Mouse (Mus musculus) stomach, embryonic 15.5 days (tissue): ENCODE measurements around the gene Kctd3. TPM values are rescaled to one million over a fixed set of nuclear protein-coding genes. Genes with fewer than 3 reads are reported as not detected.
A peak's percentile ranks its signal among the peaks of the same experiment; 100 is the strongest.
"Not testable (repeated sequence)": the region's sequence is repeated elsewhere in the genome, so short reads cannot be mapped to it uniquely, and the experiment has no call there.

Source experiments
- ATAC-seq: fragments of 200-750 bp; cut with Nextera tagmentation; 2 replicates; pipeline ENCODE4 v1.8.0; 2017; ENCODE audit warnings: low read depth, moderate number of reproducible peaks, moderate TSS enrichment; ENCODE audit not compliant: insufficient read depth, low FRiP score
- H3K27ac ChIP-seq: fragments of 300-500 bp; sonication (generic); 2 replicates; pipeline ENCODE4 v1.5.1; 2015; ENCODE audit warnings: mild to moderate bottlenecking, inconsistent platforms
- H3K27me3 ChIP-seq: fragments of 300-500 bp; sonication (generic); replicated peaks from 2 replicates; pipeline ENCODE4 v1.6.1; 2015; ENCODE audit warnings: inconsistent platforms
- H3K36me3 ChIP-seq: fragments of 300-500 bp; sonication (generic); 2 replicates; pipeline ENCODE4 v1.6.1; 2015; ENCODE audit warnings: inconsistent platforms
- H3K4me1 ChIP-seq: fragments of 300-500 bp; sonication (generic); 2 replicates; pipeline ENCODE4 v1.6.1; 2015; ENCODE audit warnings: inconsistent platforms
- H3K4me2 ChIP-seq: fragments of 300-500 bp; sonication (generic); 2 replicates; pipeline ENCODE4 v1.6.1; 2015; ENCODE audit warnings: mild to moderate bottlenecking, inconsistent platforms
- H3K4me3 ChIP-seq: fragments of 300-500 bp; sonication (generic); replicated peaks from 2 replicates; pipeline ENCODE4 v1.5.1; 2015; ENCODE audit warnings: inconsistent platforms
- H3K9ac ChIP-seq: fragments of 300-500 bp; sonication (generic); 2 replicates; pipeline ENCODE4 v1.6.1; 2015; ENCODE audit warnings: inconsistent platforms
- H3K9me3 ChIP-seq: fragments of 300-500 bp; sonication (generic); 2 replicates; pipeline ENCODE4 v1.6.1; 2016; ENCODE audit warnings: inconsistent platforms
- WGBS: fragments of 180-500 bp; shearing (Covaris S2); methylation state at CpG from one replicate; pipeline ENCODE4 v1.1.7; 2015; 5-methylcytosine and 5-hydroxymethylcytosine counted together
- polyA plus RNA-seq: library from polyadenylated mRNA; unstranded; fragments of >200 nt; fragmentation: Nextera tagmentation; extraction: Ambion mirVana; gene quantifications from 2 replicates; pipeline ENCODE4 v1.2.1, GENCODE M21; 2015

Gene Kctd3
- polyA plus RNA-seq, 1 experiment from 2014 or later = 29.1 TPM

GRCm38 (mm10) chr1:189039348-189039747 lies 31.7 kb upstream of the Kctd3 start:
- Histone ChIP-seq H3K36me3 (no peaks in the 10 kb centered on the region), H3K4me3 (no peak overlapping the region), H3K9ac (no peak overlapping the region), H3K27me3 (no peaks in the 10 kb centered on the region), H3K4me1 (no peaks in the 10 kb centered on the region), H3K4me2 (no peak overlapping the region), H3K27ac (no peak overlapping the region), H3K9me3 (no peaks in the 10 kb centered on the region)
- no peak for ATAC-seq
- 93% methylated on average over 5 of the region's 5 CpGs for WGBS

- H3K27me3 ChIP-seq, H3K9me3 ChIP-seq, H3K4me1 ChIP-seq, H3K36me3 ChIP-seq, H3K4me2 ChIP-seq, H3K27ac ChIP-seq, H3K4me3 ChIP-seq, H3K9ac ChIP-seq, ATAC-seq: not testable (repeated sequence)
- WGBS = 86% methylated on average over 2 of the region's 2 CpGs
These were observed 25.2 kb upstream of the Kctd3 start for GRCm38 (mm10) chr1:189032817-189033216.

GRCm38 (mm10) chr1:189030975-189031374 lies 23.3 kb upstream of the Kctd3 start:
- Histone ChIP-seq H3K4me2 (no peak overlapping the region), H3K9ac (no peak overlapping the region), H3K4me3 (no peak overlapping the region), H3K36me3 (no peaks in the 10 kb centered on the region), H3K4me1 (no peaks in the 10 kb centered on the region), H3K9me3 (no peaks in the 10 kb centered on the region), H3K27ac (no peak overlapping the region), H3K27me3 (no peaks in the 10 kb centered on the region)
- no peak for ATAC-seq
- 73% methylated on average over 7 of the region's 7 CpGs for WGBS

- Histone ChIP-seq H3K4me1 (no peaks in the 10 kb centered on the region), H3K36me3 (no peaks in the 10 kb centered on the region), H3K4me3 (no peak overlapping the region), H3K9me3 (no peaks in the 10 kb centered on the region), H3K9ac (no peak overlapping the region), H3K27ac (no peak overlapping the region), H3K27me3 (no peaks in the 10 kb centered on the region), H3K4me2 (no peak overlapping the region)
- ATAC-seq = no peak
- WGBS = 33% methylated on average over 1 of the region's 1 CpGs
These were observed 20.6 kb upstream of the Kctd3 start for GRCm38 (mm10) chr1:189028267-189028666.

- ATAC-seq = no peak
- H3K4me2 ChIP-seq = no peak overlapping the region
- no peaks in the 10 kb centered on the region for H3K27me3 ChIP-seq
- 56% methylated on average over 8 of the region's 8 CpGs for WGBS
- H3K36me3 ChIP-seq = no peaks in the 10 kb centered on the region
- no peak overlapping the region for H3K9ac ChIP-seq
- no peaks in the 10 kb centered on the region for H3K4me1 ChIP-seq
- no peak overlapping the region for H3K27ac ChIP-seq
- no peak overlapping the region for H3K4me3 ChIP-seq
- no peaks in the 10 kb centered on the region for H3K9me3 ChIP-seq
These were observed 19.2 kb upstream of the Kctd3 start for GRCm38 (mm10) chr1:189026885-189027284.

GRCm38 (mm10) chr1:189023701-189024080 lies 16.1 kb upstream of the Kctd3 start:
- Histone ChIP-seq H3K4me3 (no peak overlapping the region), H3K27ac (no peak overlapping the region), H3K4me1 (no peaks in the 10 kb centered on the region), H3K27me3 (no peaks in the 10 kb centered on the region), H3K9ac (no peak overlapping the region), H3K4me2 (no peak overlapping the region), H3K36me3 (no peaks in the 10 kb centered on the region), H3K9me3 (no peaks in the 10 kb centered on the region)
- ATAC-seq = no peak
- WGBS = 52% methylated on average over 1 of the region's 1 CpGs

- no peak for ATAC-seq
- H3K27ac ChIP-seq = no peak overlapping the region
- 43% methylated on average over 7 of the region's 7 CpGs for WGBS
These were observed 15.5 kb upstream of the Kctd3 start for GRCm38 (mm10) chr1:189022925-189023700.

GRCm38 (mm10) chr1:189015372-189015771 lies 7.7 kb upstream of the Kctd3 start:
- Histone ChIP-seq H3K9me3 (no peaks in the 10 kb centered on the region), H3K4me3 (no peak overlapping the region), H3K27me3 (0 out of 2 replicates have a peak, but pooled peaks cover 3% of the 10 kb centered on the region), H3K36me3 (no peaks in the 10 kb centered on the region), H3K9ac (no peak overlapping the region), H3K27ac (no peak overlapping the region), H3K4me1 (peaks cover 9% of the 10 kb centered on the region), H3K4me2 (no peak overlapping the region)
- WGBS = 79% methylated on average over 2 of the region's 2 CpGs
- no peak for ATAC-seq

More at GRCm38 (mm10) chr1:189022925-189023700, 15.5 kb upstream of the Kctd3 start:
- H3K27me3 ChIP-seq = no peaks in the 10 kb centered on the region
- H3K9me3 ChIP-seq = no peaks in the 10 kb centered on the region
- H3K36me3 ChIP-seq = no peaks in the 10 kb centered on the region
- no peak overlapping the region for H3K4me2 ChIP-seq
- no peak overlapping the region for H3K9ac ChIP-seq
- H3K4me1 ChIP-seq = no peaks in the 10 kb centered on the region
- H3K4me3 ChIP-seq = no peak overlapping the region

GRCm38 (mm10) chr1:189013587-189013921 lies 5.9 kb upstream of the Kctd3 start:
- Histone ChIP-seq H3K27ac (no peak overlapping the region), H3K9me3 (no peaks in the 10 kb centered on the region), H3K4me3 (no peak overlapping the region), H3K4me1 (peaks cover 9% of the 10 kb centered on the region), H3K36me3 (no peaks in the 10 kb centered on the region), H3K4me2 (peak overlapping the region; percentile 46; the same call in 1 of the 2 replicates), H3K9ac (no peak overlapping the region), H3K27me3 (0 out of 2 replicates have a peak, but pooled peaks cover 3% of the 10 kb centered on the region)
- WGBS = 12% methylated on average over 4 of the region's 4 CpGs
- ATAC-seq = no peak

GRCm38 (mm10) chr1:189012846-189013586 lies 5.4 kb upstream of the Kctd3 start:
- Histone ChIP-seq H3K36me3 (no peaks in the 10 kb centered on the region), H3K27ac (no peak overlapping the region), H3K9me3 (no peaks in the 10 kb centered on the region), H3K9ac (no peak overlapping the region), H3K4me1 (peaks cover 9% of the 10 kb centered on the region), H3K27me3 (0 out of 2 replicates have a peak, but pooled peaks cover 3% of the 10 kb centered on the region), H3K4me2 (peak overlapping the region; percentile 46), H3K4me3 (peak overlapping the region; percentile 9; the same call in 1 of the 2 replicates)
- WGBS = 2% methylated on average over 16 of the region's 16 CpGs
- ATAC-seq = 0 out of 2 replicates have a peak, but pooled peaks have one; percentile 15

GRCm38 (mm10) chr1:189010671-189011070 lies 3.0 kb upstream of the Kctd3 start:
- 85% methylated on average over 4 of the region's 4 CpGs for WGBS
- H3K36me3 ChIP-seq = no peaks in the 10 kb centered on the region
- H3K4me3 ChIP-seq = no peak overlapping the region
- H3K4me2 ChIP-seq = no peak overlapping the region
- H3K27ac ChIP-seq = no peak overlapping the region
- H3K9me3 ChIP-seq = no peaks in the 10 kb centered on the region
- H3K4me1 ChIP-seq = peaks cover 14% of the 10 kb centered on the region
- no peak overlapping the region for H3K9ac ChIP-seq
- H3K27me3 ChIP-seq = 0 out of 2 replicates have a peak, but pooled peaks cover 3% of the 10 kb centered on the region
- ATAC-seq = no peak

GRCm38 (mm10) chr1:189007980-189008324 lies 311 bp upstream of the Kctd3 start:
- ATAC-seq = peak; percentile 19; the same call in 1 of the 2 replicates
- Histone ChIP-seq H3K9me3 (no peaks in the 10 kb centered on the region), H3K27me3 (no peaks in the 10 kb centered on the region), H3K27ac (no peak overlapping the region), H3K4me1 (peaks cover 10% of the 10 kb centered on the region), H3K4me2 (peak overlapping the region; percentile 76), H3K36me3 (no peaks in the 10 kb centered on the region), H3K4me3 (peak overlapping the region; percentile 98), H3K9ac (no peak overlapping the region)
- 44% methylated on average over 7 of the region's 7 CpGs for WGBS
